9 mouse cellular contexts compared by ENCODE assay signal in genomic region chr5:150404867-150405266, GRCm38 (mm10).
"Had no signal": no experiment of that assay in that cellular context is flagged by ENCODE, and none has a peak within 500 bp of the region (broad histone marks: within the 10 kb centered on the region; RNA-seq: fewer than 3 reads in every experiment).

No protein-coding gene starts in this region.

- ATAC-seq: lung, postnatal 0 days; midbrain, embryonic 13.5 days; midbrain, embryonic 15.5 days had no signal

- DNase-seq: lung, adult 2 months; lung, postnatal 14 days; lung, postnatal 36 days; right cerebral cortex, postnatal 14 days; thymus, adult 2 months; thymus, postnatal 36 days had no signal
